In the genomic region with DNA sequence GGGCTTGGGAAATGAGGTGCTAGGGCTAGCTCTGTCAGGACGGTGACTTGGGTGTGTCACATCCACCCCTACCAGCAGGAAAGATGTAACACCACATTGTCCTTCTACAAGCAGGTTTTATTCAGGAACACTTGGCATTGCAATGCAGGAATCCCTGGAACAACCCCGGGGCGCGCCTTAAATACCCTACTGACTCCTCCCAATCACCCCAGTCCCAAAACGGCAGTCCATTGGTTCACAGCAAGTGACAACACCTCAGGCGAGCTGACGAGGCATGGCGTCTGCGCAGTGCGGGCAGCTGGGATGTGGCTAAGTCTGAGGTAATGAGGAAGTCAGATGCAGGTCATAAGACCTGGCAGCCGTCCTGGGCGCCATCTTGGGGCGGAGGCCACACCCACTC, we compare ENCODE assay signal across 26 mouse cellular contexts.
"Had no signal": no experiment of that assay in that cellular context is flagged by ENCODE, and none has a peak within 500 bp of the region (broad histone marks: within the 10 kb centered on the region; RNA-seq: fewer than 3 reads in every experiment).

No protein-coding gene starts in this region.

- H3K27ac ChIP-seq: heart, adult 2 months; heart, embryonic 10.5 days; heart, embryonic 13.5 days; heart, embryonic 15.5 days; hindbrain, embryonic 14.5 days; intestine, embryonic 15.5 days; layer of hippocampus, adult 2 months; left cerebral cortex, adult 2 months; limb, embryonic 13.5 days; limb, embryonic 15.5 days; liver, embryonic 14.5 days had no signal

- H3K36me3 ChIP-seq: heart, embryonic 10.5 days; heart, embryonic 15.5 days; intestine, embryonic 15.5 days; limb, embryonic 13.5 days had no signal

- DNase-seq: gastrocnemius, postnatal 14 days; gastrocnemius, postnatal 36 days; heart, adult 11 months; heart, adult 2 months; heart, postnatal 14 days; heart, postnatal 36 days; kidney, adult 18-20 months; kidney, adult 8-10 months; kidney, postnatal 10 days; kidney, postnatal 25 days; kidney, postnatal 4 days; left cerebral cortex, postnatal 4 days had no signal

- H3K4me2 ChIP-seq: heart, embryonic 13.5 days; heart, embryonic 15.5 days; hindbrain, embryonic 14.5 days; intestine, embryonic 15.5 days; limb, embryonic 13.5 days; limb, embryonic 15.5 days; liver, embryonic 11.5 days had no signal

- H3K27me3 ChIP-seq: heart, embryonic 13.5 days; heart, embryonic 15.5 days; intestine, embryonic 15.5 days; limb, embryonic 13.5 days; limb, embryonic 15.5 days had no signal

- H3K9ac ChIP-seq: heart, embryonic 13.5 days; heart, embryonic 15.5 days; hindbrain, embryonic 14.5 days; intestine, embryonic 15.5 days; limb, embryonic 13.5 days; limb, embryonic 15.5 days; liver, embryonic 14.5 days had no signal

- H3K9me3 ChIP-seq: heart, embryonic 10.5 days; heart, embryonic 13.5 days; heart, embryonic 15.5 days; intestine, embryonic 15.5 days; limb, embryonic 13.5 days; limb, embryonic 15.5 days had no signal

- ATAC-seq: hindbrain, embryonic 16.5 days; inflammation-experienced regulatory T-cells, adult 6 months; intestine, embryonic 15.5 days; intestine, postnatal 0 days had no signal

- H3K4me3 ChIP-seq: heart, adult 2 months; heart, embryonic 10.5 days; heart, embryonic 13.5 days; heart, embryonic 15.5 days; intestine, embryonic 15.5 days; layer of hippocampus, adult 2 months; left cerebral cortex, adult 2 months; limb, embryonic 13.5 days; limb, embryonic 15.5 days had no signal

- H3K4me1 ChIP-seq: intestine, embryonic 15.5 days; limb, embryonic 13.5 days; limb, embryonic 15.5 days had no signal
